Mouse (Mus musculus): Measurements from ENCODE around the gene Fgfr2.

- TF ChIP-seq CTCF (IDR thresholded peaks at IDR 0.05) (no peak), EP300 (IDR thresholded peaks at IDR 0.05) (no peak)
These were observed 873.5 kb downstream of the Fgfr2 start for GRCm38 (mm10) chr7:132249563-132250119.
